Mouse (Mus musculus): ENCODE data around the gene Crim1. TPM values are rescaled to one million over a fixed set of nuclear protein-coding genes. Genes with fewer than 3 reads are reported as not detected.

The Crim1 gene
- total and polyA plus RNA-seq, 3 experiments = 14.1 to 72.8 (median 21.9) TPM

GRCm38 (mm10) chr17:78400130-78400840 is 200.2 kb downstream of the Crim1 start:
- Histone ChIP-seq H3K79me2 (replicated peaks; ENCODE audit: control insufficient read depth, extremely low read depth, insufficient read depth, poor library complexity, severe bottlenecking) (no peaks in the 10 kb centered on the region), H3K9me3 (replicated peaks; ENCODE audit: low read length) (no peaks in the 10 kb centered on the region), H3K4me3 (replicated peaks in 1 of 3; ENCODE audit: low read depth in 2 of 3, low read length in 2 of 3, poor library complexity in 1 of 3) (no peak overlapping the region), H3K9ac (ENCODE audit: insufficient read depth, low read depth) (no peak overlapping the region), H3K27me3 (replicated peaks) (no peaks in the 10 kb centered on the region), H3K4me2 (ENCODE audit: insufficient read depth, low read depth, poor library complexity, severe bottlenecking) (no peak overlapping the region), H3K36me3 (replicated peaks in 1 of 2; ENCODE audit: control insufficient read depth in 1 of 2, insufficient read depth in 1 of 2, low read length in 1 of 2) (peaks cover 24 to 59% of the 10 kb centered on the region in 2 experiments), H3K4me1 (ENCODE audit: control insufficient read depth in 1 of 2, insufficient read depth in 2 of 2) (peaks cover 0 to 8% of the 10 kb centered on the region in 2 experiments; a peak in 2 of 4 replicates), H3K27ac (ENCODE audit: insufficient read depth, low read depth) (no peak overlapping the region)
- in situ Hi-C loops (cut with MboI; ENCODE audit: low pct_ligation_motif_present, low pct_unique_long_range_greater_than_20kb, low sequenced_read_pairs) (no loop called here), dilution Hi-C loops (cut with MboI; ENCODE audit: extremely low pct_ligation_motif_present, extremely low pct_unique_long_range_greater_than_20kb, low sequenced_read_pairs) (no loop called here)
- no peak for TF ChIP-seq BHLHE40 (IDR thresholded peaks at IDR 0.05; ENCODE audit: low read depth, low read length)
- no peak for TF ChIP-seq NRF1 (IDR thresholded peaks at IDR 0.05; ENCODE audit: low read depth, low read length)
- TF ChIP-seq EP300 (IDR thresholded peaks at IDR 0.05; ENCODE audit: low read length) = no peak
- TF ChIP-seq POLR2A (IDR thresholded peaks at IDR 0.05; ENCODE audit: low read depth, low read length) = no peak
- DNase-seq (ENCODE audit: extremely low read depth) = no peak

- H3K9me3 ChIP-seq (replicated peaks; ENCODE audit: low read length) = no peaks in the 10 kb centered on the region
- no peak overlapping the region for H3K9ac ChIP-seq (ENCODE audit: insufficient read depth, low read depth)
- H3K4me3 ChIP-seq (replicated peaks in 1 of 3; ENCODE audit: low read depth in 2 of 3, low read length in 2 of 3, poor library complexity in 1 of 3) = no peak overlapping the region
- no peaks in the 10 kb centered on the region for H3K79me2 ChIP-seq (replicated peaks; ENCODE audit: control insufficient read depth, extremely low read depth, insufficient read depth, poor library complexity, severe bottlenecking)
- H3K36me3 ChIP-seq (replicated peaks in 1 of 2; ENCODE audit: control insufficient read depth in 1 of 2, insufficient read depth in 1 of 2, low read length in 1 of 2) = peaks cover 24 to 62% of the 10 kb centered on the region in 2 experiments
- no peak overlapping the region for H3K27ac ChIP-seq (ENCODE audit: insufficient read depth, low read depth)
- TF ChIP-seq ETS1 (conservative IDR thresholded peaks at IDR 0.05; ENCODE audit: low read depth, low read length) (no peak), MEF2A (IDR thresholded peaks at IDR 0.05; ENCODE audit: borderline replicate concordance, low read depth, low read length) (no peak), PAX5 (IDR thresholded peaks at IDR 0.05; ENCODE audit: low read length) (no peak), BHLHE40 (IDR thresholded peaks at IDR 0.05; ENCODE audit: low read depth, low read length) (no peak)
- DNase-seq (ENCODE audit: extremely low read depth) = no peak
- in situ Hi-C loops (cut with MboI; ENCODE audit: low pct_ligation_motif_present, low pct_unique_long_range_greater_than_20kb, low sequenced_read_pairs) (no loop called here), dilution Hi-C loops (cut with MboI; ENCODE audit: extremely low pct_ligation_motif_present, extremely low pct_unique_long_range_greater_than_20kb, low sequenced_read_pairs) (no loop called here)
- H3K27me3 ChIP-seq (replicated peaks) = no peaks in the 10 kb centered on the region
- peaks cover 0 to 8% of the 10 kb centered on the region in 2 experiments; a peak in 2 of 4 replicates for H3K4me1 ChIP-seq (ENCODE audit: control insufficient read depth in 1 of 2, insufficient read depth in 2 of 2)
- H3K4me2 ChIP-seq (ENCODE audit: insufficient read depth, low read depth, poor library complexity, severe bottlenecking) = no peak overlapping the region
Observed at GRCm38 (mm10) chr17:78401311-78401710, 201.3 kb downstream of the Crim1 start.

- H3K27me3 ChIP-seq (replicated peaks) = no peaks in the 10 kb centered on the region
- no peak overlapping the region for H3K27ac ChIP-seq (ENCODE audit: insufficient read depth, low read depth)
- H3K4me2 ChIP-seq (ENCODE audit: insufficient read depth, low read depth, poor library complexity, severe bottlenecking) = no peak overlapping the region
- peaks cover 24 to 62% of the 10 kb centered on the region in 2 experiments for H3K36me3 ChIP-seq (replicated peaks in 1 of 2; ENCODE audit: control insufficient read depth in 1 of 2, insufficient read depth in 1 of 2, low read length in 1 of 2)
- TF ChIP-seq MEF2A (IDR thresholded peaks at IDR 0.05; ENCODE audit: borderline replicate concordance, low read depth, low read length) = no peak
- H3K9ac ChIP-seq (ENCODE audit: insufficient read depth, low read depth) = no peak overlapping the region
- no peak overlapping the region for H3K4me3 ChIP-seq (replicated peaks in 1 of 3; ENCODE audit: low read depth in 2 of 3, low read length in 2 of 3, poor library complexity in 1 of 3)
- no peaks in the 10 kb centered on the region for H3K9me3 ChIP-seq (replicated peaks; ENCODE audit: low read length)
- in situ Hi-C loops (cut with MboI; ENCODE audit: low pct_ligation_motif_present, low pct_unique_long_range_greater_than_20kb, low sequenced_read_pairs) = no loop called here
- DNase-seq (ENCODE audit: extremely low read depth) = no peak
- no peaks in the 10 kb centered on the region for H3K79me2 ChIP-seq (replicated peaks; ENCODE audit: control insufficient read depth, extremely low read depth, insufficient read depth, poor library complexity, severe bottlenecking)
- dilution Hi-C loops (cut with MboI; ENCODE audit: extremely low pct_ligation_motif_present, extremely low pct_unique_long_range_greater_than_20kb, low sequenced_read_pairs) = no loop called here
- peaks cover 0 to 8% of the 10 kb centered on the region in 2 experiments; a peak in 2 of 4 replicates for H3K4me1 ChIP-seq (ENCODE audit: control insufficient read depth in 1 of 2, insufficient read depth in 2 of 2)
Observed at GRCm38 (mm10) chr17:78401713-78402112, 201.7 kb downstream of the Crim1 start.

All from CH12.LX (cell line).